Mouse (Mus musculus): ENCODE measurements at regions not wholly inside any gene's neighbourhood (a gene's known extent, or its start where the extent isn't known, plus 50 kb on each side); places are given as distances from the start of the nearest gene placed in this dataset.

DNA sequence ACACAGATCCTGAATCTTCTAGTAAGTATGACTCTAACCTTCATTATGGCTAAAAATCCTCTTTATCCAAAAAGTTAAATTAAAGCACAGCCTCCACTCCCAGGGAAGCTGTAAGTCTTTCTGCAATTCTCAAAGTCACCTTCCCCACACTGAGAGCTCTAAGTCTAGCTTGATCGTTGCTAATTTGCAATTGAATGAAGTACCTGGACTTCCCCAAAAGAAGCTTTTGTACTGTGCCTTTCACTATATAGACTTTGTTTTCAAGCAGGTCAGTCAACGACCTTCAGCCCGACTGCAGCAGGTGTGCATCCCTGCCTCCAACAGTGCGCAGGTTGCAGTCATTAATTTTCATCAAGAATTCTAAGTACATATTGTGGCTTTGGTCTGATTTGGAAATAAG is 950.4 kb upstream of the Cdh6 start:
- TF ChIP-seq POLR2A (IDR thresholded peaks at IDR 0.05; ENCODE audit: extremely low read depth, insufficient read depth, low read length) (no peak), CTCF (IDR thresholded peaks at IDR 0.05; ENCODE audit: low read depth, low read length) (no peak)

All from liver, adult 2 months (tissue).